ENCODE assay signal across 17 mouse cellular contexts in the genomic region with DNA sequence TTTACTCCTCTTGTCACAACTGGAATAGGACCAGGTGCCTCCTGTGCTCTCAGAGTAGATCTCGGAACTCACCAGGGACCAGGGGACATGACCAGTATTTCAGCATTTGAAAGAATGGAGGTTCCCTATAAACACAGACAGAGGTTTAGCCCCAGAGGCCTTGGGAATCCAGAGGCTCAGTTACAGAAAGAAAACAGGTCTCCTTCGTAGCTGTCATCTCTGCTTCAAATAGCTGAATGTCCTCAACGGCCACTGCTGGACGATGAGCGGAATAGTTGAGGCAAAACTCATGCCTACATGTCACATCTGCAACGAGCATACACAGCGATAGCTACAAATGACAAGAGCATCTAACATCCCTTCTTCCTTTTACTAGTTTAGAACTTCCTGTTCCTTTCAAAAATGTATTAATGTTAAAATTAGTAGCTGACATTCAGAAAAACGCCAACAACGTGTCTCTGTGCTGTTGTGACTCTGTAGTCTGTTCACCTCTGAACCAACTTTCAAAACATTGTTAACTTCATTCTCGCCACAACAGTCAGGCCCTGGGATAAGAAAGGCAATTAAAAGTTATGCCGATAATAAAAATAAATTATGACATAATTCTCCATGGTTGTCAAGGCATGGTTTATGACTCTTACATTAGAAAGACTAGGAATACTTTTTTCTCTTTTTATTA.
DNase-seq lines count a peak whose midpoint lies in the region; ATAC-seq and TF ChIP-seq lines count a peak whose summit lies in the region.
"Had no signal": no experiment of that assay in that cellular context is flagged by ENCODE, and none has a peak within 500 bp of the region (broad histone marks: within the 10 kb centered on the region; RNA-seq: fewer than 3 reads in every experiment).

No protein-coding gene starts in this region.

- peak; percentile 40 for DNase-seq in kidney, adult 2 months
- DNase-seq in kidney, postnatal 10 days: no peak
- peak; percentile 30 for DNase-seq in kidney, postnatal 14 days
- DNase-seq in kidney, adult 18-20 months: no peak
- no peak for DNase-seq in MN1 (ENCODE audit: low spot score)
- DNase-seq: adrenal gland, adult 2 months; adrenal gland, postnatal 25 days; cerebellum, adult 18-20 months; cerebellum, adult 9-11 months; cerebellum, postnatal 36 days; gastrocnemius, postnatal 10 days had no signal

- no peak overlapping the region for H3K4me3 ChIP-seq in kidney, adult 2 months (ENCODE audit: insufficient read depth, low read depth, low read length)
- H3K4me3 ChIP-seq in intestine, embryonic 15.5 days (replicated peaks): no peak overlapping the region
- no peak overlapping the region for H3K4me3 ChIP-seq in small intestine, adult 2 months (ENCODE audit: low read depth, low read length)
- H3K4me3 ChIP-seq: embryonic facial prominence, embryonic 13.5 days; forebrain, embryonic 12.5 days; heart, embryonic 12.5 days had no signal

- no peak overlapping the region for H3K9ac ChIP-seq in intestine, embryonic 15.5 days
- H3K9ac ChIP-seq: embryonic facial prominence, embryonic 13.5 days; forebrain, embryonic 12.5 days; heart, embryonic 12.5 days had no signal

- no peaks in the 10 kb centered on the region for H3K36me3 ChIP-seq in kidney, adult 2 months (ENCODE audit: control insufficient read depth, insufficient read depth, low read length)
- H3K36me3 ChIP-seq in intestine, embryonic 15.5 days: no peaks in the 10 kb centered on the region
- H3K36me3 ChIP-seq in small intestine, adult 2 months (ENCODE audit: control insufficient read depth, insufficient read depth, low read length): no peaks in the 10 kb centered on the region
- H3K36me3 ChIP-seq: embryonic facial prominence, embryonic 13.5 days; forebrain, embryonic 12.5 days; heart, embryonic 12.5 days had no signal

- H3K4me2 ChIP-seq in intestine, embryonic 15.5 days (replicated peaks): no peak overlapping the region
- H3K4me2 ChIP-seq: embryonic facial prominence, embryonic 13.5 days; forebrain, embryonic 12.5 days; heart, embryonic 12.5 days had no signal

- TF ChIP-seq CTCF in kidney, adult 2 months (conservative IDR thresholded peaks at IDR 0.05; ENCODE audit: insufficient read depth, insufficient read length, low read depth, low read length): no peak
- no peak for TF ChIP-seq CTCF in small intestine, adult 2 months (IDR thresholded peaks at IDR 0.05; ENCODE audit: extremely low read depth, insufficient read length, insufficient replicate concordance, low read depth, low read length)

- 0 out of 2 replicates have a peak overlapping the region, but pooled peaks have one; percentile 13 for H3K27ac ChIP-seq in kidney, adult 2 months (ENCODE audit: insufficient read depth, low read depth, low read length)
- 0 out of 2 replicates have a peak overlapping the region, but pooled peaks have one; percentile 4 for H3K27ac ChIP-seq in intestine, embryonic 15.5 days
- 0 out of 2 replicates have a peak overlapping the region, but pooled peaks have one; percentile 20 for H3K27ac ChIP-seq in small intestine, adult 2 months (ENCODE audit: insufficient read depth, low read depth, low read length)
- H3K27ac ChIP-seq: embryonic facial prominence, embryonic 13.5 days; forebrain, embryonic 12.5 days had no signal

- WGBS in kidney, adult 2 months: 63% methylated on average over 11 of the region's 11 CpGs
- 71% methylated on average over 11 of the region's 11 CpGs for WGBS in intestine, embryonic 15.5 days
- 54% methylated on average over 11 of the region's 11 CpGs for WGBS in small intestine, adult 2 months

- TF ChIP-seq POLR2A in kidney, adult 2 months (IDR thresholded peaks at IDR 0.05; ENCODE audit: low read depth, low read length): no peak
- TF ChIP-seq POLR2A in small intestine, adult 2 months (IDR thresholded peaks at IDR 0.05; ENCODE audit: low read depth, low read length): no peak

- H3K9me3 ChIP-seq in intestine, embryonic 15.5 days: no peaks in the 10 kb centered on the region
- H3K9me3 ChIP-seq: embryonic facial prominence, embryonic 13.5 days; forebrain, embryonic 12.5 days had no signal

- peak; percentile 47; the same call in 1 of the 2 replicates for ATAC-seq in intestine, embryonic 15.5 days
- ATAC-seq: forebrain, embryonic 16.5 days had no signal

- no peaks in the 10 kb centered on the region for H3K4me1 ChIP-seq in kidney, adult 2 months (ENCODE audit: control insufficient read depth, insufficient read depth, low read length)
- peaks cover 3% of the 10 kb centered on the region; the same call in 1 of the 2 replicates for H3K4me1 ChIP-seq in intestine, embryonic 15.5 days (replicated peaks)
- peaks cover 5% of the 10 kb centered on the region; the same call in 1 of the 2 replicates for H3K4me1 ChIP-seq in small intestine, adult 2 months (ENCODE audit: control insufficient read depth, insufficient read depth, insufficient read length, low read length)
- H3K4me1 ChIP-seq: embryonic facial prominence, embryonic 13.5 days; forebrain, embryonic 12.5 days; heart, embryonic 12.5 days had no signal

- no peaks in the 10 kb centered on the region for H3K27me3 ChIP-seq in kidney, adult 2 months (replicated peaks; ENCODE audit: control insufficient read depth, insufficient read depth, low read length)
- no peaks in the 10 kb centered on the region for H3K27me3 ChIP-seq in intestine, embryonic 15.5 days (replicated peaks)
- H3K27me3 ChIP-seq in small intestine, adult 2 months (ENCODE audit: control insufficient read depth, insufficient read depth, low read length): no peaks in the 10 kb centered on the region
- H3K27me3 ChIP-seq: embryonic facial prominence, embryonic 13.5 days; forebrain, embryonic 12.5 days; heart, embryonic 12.5 days had no signal

Comparison
In these comparisons a context has a peak if more than half of its experiments do, and no peak if none do; other contexts are left out.
1. DNase-seq: peak in kidney, adult 2 months (single experiment) and kidney, postnatal 14 days (single experiment); none in kidney, postnatal 10 days (single experiment), kidney, adult 18-20 months (single experiment) and MN1 (single experiment).
2. Peak in every context shown above with its lines, with median percentiles within 50 percentile points of each other: H3K27ac ChIP-seq.